Mouse (Mus musculus): ENCODE data around the gene Fam155a.
"Not testable (repeated sequence)": the region's sequence is repeated elsewhere in the genome, so short reads cannot be mapped to it uniquely, and the experiment has no call there.

The Fam155a gene

DNA sequence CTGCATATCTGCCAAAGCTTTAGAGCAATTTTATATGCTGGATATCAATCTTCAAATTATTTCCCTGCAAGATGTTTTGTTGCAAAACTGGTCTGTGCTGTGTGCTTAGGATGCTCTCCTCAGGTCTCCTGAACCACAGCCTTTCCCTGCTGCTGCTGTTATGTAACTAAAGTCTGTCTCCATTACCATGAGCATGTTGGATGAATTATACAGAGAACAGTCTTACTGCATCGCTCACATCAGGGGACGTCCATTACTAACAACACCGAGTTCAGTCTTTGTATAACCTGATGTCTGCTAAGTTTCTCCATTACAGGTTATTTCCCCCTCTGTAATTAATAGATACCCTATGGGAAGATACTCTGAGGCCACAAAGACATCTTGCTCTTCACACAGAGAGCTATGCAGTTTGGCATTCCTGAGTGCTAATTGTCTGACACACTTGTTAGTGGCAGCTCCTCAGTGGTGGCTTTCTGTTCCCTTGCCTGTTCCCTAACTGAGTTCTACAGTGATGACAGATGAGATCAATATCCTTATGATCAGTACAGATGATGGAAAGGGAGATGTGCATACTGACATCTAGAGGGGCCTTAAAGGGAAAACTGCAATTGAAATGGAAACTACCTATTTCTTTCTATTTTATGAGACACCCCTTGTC, 372.2 kb downstream of the Fam155a start:
- no peak for DNase-seq (ENCODE audit: low read depth)

DNA sequence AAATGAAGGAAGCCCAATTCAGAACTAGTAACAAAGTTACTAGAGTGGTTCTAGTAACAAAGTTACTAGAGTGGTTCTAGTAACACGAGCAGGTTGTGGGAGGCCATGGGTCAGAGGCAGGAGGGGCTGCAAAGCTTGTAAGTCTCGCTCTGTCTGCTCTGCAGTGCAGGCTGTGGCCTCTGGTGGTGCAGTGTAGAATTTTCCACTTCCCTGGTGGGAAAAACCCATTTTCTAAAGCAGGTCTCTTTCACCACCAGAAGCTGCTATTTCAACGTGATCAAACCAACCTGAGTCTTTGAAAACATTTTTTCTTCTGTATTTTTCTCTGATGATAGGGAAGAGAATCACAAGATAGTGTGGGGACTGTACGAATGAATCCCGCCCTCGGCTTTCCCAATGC, 372.9 kb downstream of the Fam155a start:
- no peak for DNase-seq (ENCODE audit: low read depth)

DNA sequence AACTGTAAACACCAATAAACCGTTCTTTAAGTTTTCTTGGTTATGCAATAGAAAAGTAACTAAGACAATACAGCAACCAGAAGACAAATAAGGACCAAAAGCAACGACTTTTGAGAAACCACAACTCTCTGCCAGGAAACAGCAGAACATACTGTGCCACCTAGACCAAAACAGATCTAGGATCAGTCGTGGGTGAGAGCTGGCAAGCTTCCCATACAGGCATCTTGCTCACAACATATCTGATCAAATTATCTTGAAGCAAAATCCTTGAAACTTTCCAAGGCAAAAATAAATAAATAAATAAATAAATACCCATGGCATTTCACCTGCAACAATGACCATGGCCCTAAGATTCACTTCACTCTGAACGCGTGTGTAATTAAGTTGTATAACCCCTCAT, 376.3 kb downstream of the Fam155a start:
- DNase-seq (ENCODE audit: low read depth): no peak

DNA sequence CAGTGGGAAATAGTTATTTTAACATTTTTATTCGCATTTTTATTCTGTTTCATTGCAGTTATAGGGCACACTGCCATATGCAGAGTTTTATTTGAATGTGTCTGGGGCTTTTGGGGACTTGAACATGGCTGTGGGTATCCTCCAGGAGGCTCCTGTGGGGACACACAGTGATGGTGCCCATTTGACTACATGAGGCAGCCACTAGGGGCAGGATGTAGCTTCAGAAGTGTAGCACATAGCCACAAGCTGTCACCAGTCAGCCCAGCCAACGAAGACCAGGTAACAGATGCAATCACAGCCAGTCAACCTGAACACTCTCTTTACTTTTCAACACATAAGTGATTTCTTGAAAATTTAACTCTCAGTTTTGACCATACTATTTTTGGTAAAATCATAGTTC, 377.7 kb downstream of the Fam155a start:
- no peak for DNase-seq (ENCODE audit: low read depth)

DNA sequence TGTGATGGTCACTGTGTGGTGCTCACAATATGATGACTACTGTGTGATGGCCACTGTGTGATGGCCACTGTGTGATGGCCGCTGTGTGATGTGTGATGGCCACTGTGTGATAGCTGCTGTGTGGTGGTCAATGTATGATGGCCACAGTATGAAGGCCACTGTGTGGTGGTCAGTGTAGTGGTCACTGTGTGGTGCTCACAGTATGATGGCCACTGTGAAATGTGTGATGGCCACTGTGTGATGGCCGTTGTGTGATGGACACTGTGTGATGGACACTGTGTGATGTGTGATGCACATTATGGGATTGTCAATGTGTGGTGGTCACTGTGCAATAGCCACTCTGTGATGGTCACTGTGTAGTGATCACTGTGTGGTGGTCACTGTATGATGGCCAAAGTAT, 380.7 kb downstream of the Fam155a start:
- not testable (repeated sequence) for DNase-seq (ENCODE audit: low read depth)

DNA sequence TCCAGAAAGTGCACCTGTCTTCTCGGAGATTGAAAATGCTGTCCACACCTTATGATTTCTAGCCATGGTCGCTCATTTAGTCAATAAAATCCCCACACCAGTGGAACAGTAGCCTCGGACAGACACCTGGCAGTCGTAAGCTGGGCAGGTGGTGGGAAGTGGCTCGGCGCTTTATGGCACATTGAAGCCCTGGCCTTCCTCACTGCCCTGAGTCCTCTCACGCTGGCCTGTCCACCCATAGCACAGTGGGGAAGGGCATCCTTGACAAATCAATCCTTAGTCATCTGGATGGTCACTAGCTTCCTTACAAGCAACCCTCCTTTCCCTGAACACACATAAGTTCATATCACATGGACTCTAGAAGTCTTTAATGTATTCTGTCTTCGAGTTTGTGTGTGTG, 401.8 kb downstream of the Fam155a start:
- no peak for DNase-seq (ENCODE audit: low read depth)

DNA sequence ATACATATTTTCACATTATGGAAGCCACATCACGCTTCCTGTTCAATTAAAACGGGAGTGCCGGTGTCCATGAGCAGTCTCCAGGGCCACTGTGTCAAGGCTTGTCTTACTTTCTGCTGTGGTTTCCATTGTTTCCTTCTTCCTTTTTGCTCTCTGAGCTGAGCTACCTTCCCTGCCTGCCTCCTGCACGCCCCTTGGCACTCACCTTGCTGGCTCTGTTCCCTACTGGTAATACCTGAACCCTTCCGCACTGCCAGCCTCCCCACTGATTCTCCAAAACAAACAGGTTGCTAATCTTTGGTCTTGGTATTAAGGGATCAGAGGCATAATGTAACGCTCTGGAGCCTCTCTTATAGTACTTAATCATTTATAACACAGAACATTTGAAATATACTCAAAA, 403.2 kb downstream of the Fam155a start:
- no peak for DNase-seq (ENCODE audit: low read depth)

DNA sequence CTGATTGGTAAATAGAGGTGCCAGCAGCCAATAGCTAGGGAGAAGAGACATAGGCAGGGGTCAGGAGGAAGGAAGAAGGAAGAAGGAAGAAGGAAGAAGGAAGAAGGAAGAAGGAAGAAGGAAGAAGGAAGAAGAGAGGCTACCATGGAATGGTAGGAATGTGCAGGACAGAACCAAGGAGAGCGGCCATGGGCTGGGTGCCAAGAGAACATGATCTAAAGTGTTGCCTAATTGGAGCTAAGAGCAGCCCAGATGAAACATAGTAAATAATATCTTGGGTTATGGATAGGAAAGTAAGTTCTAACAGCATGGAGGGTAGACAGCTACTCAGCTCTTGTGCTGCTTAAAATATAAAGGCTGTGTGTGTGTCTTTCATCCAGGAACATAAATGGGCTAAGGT, 405.6 kb downstream of the Fam155a start:
- no peak for DNase-seq (ENCODE audit: low read depth)

DNA sequence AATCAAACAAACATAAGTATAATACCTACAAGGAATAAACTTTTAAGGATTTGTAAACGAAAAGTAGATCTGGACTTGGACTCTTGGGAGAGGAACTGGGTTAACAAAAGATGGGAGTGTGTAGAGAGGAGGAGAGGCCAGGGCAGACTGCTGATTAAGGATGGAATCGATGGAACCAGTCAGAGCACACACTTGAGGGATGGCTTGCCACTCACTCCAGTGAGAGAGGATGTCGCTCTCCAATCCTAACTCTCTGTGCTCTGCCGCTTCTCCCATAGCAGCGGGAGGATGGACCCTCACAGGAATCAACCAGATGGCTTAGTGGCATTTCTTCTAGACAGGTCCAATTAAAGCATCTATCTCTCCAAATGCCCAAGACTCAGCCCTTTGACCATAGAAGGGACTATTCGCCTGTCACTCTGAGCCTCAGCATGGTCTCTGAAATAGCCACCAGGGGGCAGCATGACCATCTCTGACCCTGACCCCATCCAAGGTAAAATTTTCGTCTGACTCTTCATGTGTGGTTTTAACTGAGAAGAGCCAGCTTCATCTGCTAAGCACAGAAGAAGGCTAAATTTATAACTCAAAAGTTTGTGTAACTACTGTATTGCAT, 422.3 kb downstream of the Fam155a start:
- DNase-seq (ENCODE audit: low read depth): no peak

DNA sequence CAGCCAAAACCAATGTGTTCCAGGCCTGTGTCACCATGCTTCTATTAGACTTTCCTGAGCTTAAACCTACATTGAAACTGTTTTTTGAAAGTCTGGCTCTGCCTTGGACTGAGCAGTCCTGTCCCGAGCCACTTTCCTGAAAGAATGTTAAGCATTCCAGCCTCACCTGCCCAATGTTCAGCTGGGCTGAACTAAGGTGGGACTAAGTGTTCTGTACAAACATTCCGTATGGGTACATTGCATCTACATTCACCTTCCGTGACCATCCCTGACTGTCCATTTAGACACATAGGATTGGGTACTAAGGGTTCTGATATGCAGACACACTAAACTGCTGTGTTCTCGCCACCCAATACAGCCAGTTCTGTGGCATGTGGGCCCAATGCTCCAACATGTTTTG, 423.8 kb downstream of the Fam155a start:
- DNase-seq (ENCODE audit: low read depth): no peak

DNA sequence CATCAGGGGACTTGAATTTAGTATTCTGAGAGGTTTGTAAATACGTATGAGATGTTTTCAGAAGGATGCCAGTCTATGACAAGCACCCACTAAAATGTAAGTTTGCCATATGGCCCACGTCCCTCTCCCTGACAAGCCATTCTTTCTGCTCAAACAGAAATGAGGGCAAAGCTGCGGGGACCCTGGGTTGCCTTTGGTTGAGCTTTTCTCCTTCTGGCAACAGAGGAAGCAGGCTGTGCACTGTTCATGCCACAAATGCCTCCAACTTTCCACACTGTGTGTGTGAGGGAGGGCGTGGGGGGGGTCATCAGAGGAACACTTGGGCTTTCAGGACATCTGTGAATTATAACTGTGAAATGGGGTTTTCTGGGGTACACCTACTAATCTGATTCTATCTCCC, 426.8 kb downstream of the Fam155a start:
- DNase-seq (ENCODE audit: low read depth): no peak

DNA sequence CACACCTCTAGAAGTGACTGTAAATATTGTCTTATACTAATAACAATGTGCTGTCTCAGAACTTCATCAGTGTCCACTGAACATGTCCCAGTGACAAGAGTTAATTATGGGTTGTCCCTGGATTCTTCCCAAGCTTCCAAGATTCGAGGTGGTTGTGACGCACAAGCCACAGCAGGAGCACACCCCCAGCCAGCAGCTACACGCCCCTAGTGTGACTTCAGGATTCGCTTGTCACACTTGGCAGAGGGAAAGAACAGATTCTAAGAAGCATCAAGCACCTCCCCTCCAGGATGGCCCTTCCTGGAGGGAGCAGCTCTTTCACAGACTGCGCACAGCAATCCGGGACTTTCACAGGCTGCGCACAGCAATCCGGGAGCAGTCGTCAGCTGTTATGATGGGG, 428.0 kb downstream of the Fam155a start:
- no peak for DNase-seq (ENCODE audit: low read depth)

DNA sequence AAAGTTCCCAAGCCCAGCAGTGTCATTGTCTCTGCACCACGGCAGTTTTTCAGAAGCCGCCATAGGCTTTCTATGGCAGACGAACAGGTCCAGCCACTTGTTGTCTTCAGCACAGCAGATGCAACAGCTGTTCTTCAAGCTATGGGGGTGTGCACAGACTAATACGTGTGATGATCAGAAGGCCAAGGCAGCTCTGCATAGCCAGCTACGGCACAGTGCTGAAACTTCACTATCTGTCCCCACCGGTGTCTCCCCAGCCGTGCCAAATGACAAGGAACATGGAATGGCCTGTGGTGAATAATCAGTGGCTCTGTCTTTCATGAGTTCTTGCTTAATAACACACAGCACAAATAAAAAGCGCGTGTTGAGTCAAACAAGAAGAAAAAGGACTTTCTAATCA, 428.4 kb downstream of the Fam155a start:
- no peak for DNase-seq (ENCODE audit: low read depth)

DNA sequence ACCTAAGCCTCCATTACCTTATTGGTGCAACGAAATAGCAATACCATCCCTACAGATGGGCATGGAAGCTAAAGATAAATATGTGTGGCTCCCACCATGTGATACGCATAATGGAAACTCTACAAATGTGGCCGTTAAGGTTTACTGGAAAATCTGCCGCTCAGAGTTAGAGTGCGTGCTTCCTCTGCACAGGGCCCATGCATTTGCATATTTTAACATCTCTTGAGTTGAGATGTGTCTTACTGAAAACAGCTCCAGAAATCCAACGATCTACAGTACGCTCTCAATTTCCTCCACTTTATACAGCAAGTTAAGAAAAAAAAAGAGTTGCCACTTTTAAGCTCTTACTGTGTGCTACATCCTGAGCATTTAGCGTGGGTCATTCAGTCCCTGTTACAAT, 433.1 kb downstream of the Fam155a start:
- no peak for DNase-seq (ENCODE audit: low read depth)

DNA sequence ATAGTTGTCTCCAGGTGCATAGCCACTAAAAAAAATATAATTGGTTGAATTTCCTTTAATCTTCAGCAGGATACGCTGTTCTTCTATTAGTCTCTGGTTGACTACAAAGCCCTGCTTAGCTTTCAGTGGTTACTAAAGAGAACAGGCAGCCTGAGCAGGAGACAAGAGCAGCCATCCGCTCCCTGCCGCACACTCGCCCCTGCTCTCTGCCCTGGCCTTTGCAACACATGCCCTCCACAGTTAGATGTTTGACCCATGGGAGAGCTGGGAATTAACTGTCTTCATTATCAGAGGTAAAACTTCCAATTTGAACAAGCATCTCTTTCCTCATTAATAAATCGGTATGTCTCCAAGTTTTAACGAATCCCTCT, 435.0 kb downstream of the Fam155a start:
- no peak for DNase-seq (ENCODE audit: low read depth)

DNA sequence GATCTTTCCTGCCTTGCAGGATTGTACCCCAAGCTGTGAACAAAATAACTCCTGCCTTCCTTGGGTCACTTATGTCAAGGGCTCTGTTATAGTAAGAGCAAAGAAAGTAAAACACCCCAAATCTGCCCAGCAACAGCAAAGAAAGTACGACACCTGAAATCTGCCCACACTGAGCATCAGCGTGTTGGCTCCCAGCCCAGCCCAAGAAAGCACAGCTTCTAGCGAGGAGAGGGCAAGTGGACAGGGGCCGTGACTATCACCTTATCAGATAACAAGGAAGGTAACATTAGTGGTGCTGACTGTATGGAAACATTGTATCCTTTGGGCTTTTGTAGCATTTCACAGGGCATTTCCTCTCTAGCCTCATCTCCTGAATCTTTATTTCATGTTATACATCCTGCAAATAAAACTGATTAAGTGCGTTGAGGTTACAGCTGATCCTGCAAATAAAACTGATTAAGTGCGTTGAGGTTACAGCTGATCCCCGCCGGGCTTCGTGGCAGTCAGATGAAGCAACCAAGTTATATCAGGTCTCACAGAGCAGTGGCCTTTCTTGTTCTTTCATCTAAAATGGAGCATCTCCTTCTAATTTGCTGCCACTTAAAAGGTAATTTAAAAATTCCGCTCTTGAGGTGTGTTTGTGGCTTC, 435.6 kb downstream of the Fam155a start:
- DNase-seq (ENCODE audit: low read depth): no peak

DNA sequence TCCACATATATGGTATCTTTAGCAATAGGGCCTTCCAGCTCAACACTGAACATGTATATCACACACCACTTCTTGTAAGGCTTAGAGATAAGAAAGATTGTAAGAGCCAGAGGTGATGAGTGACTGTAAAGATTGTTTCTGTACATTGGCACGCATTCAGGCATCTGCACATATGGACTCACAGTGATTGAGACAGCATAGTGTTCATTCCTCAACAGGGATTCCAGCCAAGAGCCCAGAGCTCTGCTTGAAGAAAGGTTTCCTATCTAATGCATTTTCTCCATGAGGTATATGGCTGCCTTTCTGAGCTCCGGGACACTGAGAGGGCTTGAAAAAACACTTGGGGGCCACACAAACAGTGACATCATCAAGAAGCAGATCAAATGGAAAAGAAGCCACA, 438.2 kb downstream of the Fam155a start:
- no peak for DNase-seq (ENCODE audit: low read depth)

DNA sequence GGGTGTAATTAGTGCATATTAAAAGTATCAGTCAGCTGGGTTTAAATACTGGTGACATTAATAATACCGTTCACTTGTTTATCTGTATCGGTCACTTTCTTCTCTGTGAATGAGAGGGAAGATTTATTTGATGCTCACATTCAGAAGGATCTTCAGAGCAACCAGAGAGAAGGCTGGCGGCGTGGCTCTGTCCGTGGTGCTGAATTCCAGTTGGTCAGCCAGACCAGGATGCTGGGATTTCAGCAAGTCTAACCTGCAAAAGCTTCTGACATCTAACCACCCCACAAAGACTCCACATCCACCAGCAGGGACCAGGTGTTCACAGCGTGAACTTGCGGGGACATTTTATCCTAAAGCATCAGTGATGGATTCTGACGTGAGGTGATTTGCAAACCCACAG, 461.5 kb downstream of the Fam155a start:
- DNase-seq (ENCODE audit: low read depth): no peak

DNA sequence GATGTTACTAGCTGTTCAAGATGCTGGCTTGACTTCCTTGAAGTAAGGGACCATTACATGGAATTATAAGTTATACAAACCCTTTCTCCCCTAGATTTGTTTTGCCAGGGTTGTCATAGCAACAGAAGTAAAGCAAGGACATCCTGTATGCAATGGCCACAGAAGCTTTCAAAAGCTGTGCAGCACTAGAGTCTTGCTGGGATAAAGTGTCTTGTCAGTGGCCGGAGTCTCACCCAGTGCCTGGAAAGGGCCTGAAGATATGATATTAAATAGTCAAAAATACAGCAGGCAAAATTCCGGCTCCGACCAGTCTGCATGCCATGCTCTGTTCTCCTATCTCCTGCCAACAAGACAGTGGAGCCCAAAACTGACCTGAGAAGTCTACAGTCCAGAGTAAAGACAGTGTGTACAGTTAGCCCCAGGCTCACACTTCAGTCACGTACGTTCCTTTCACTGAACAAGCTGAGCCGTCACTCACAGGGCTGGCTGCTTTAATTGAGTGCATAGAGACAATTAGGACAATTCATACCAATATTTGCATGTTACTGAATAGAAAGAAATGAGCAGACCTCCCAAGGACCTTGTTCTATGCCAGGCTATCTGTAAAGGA, 467.3 kb downstream of the Fam155a start:
- DNase-seq (ENCODE audit: low read depth): no peak

DNA sequence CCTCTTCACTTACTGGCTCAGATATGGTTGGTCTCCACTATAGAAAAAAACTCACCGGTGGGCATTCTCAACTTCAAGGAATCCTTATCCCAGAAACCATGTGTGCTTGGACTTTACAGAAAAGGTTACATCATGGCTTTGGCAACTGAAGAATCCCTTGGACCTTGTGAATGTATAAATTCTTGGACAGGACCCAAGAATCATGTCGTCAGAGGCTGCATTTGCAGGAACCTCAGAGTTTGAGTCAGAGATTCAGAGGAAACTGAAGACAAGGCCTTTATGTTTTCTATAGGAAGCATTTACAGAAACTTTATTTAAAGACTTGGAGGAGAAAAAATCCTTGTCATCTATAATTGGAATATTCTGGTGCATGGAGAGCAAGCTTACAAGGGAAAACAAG, 475.9 kb downstream of the Fam155a start:
- no peak for DNase-seq (ENCODE audit: low read depth)

DNA sequence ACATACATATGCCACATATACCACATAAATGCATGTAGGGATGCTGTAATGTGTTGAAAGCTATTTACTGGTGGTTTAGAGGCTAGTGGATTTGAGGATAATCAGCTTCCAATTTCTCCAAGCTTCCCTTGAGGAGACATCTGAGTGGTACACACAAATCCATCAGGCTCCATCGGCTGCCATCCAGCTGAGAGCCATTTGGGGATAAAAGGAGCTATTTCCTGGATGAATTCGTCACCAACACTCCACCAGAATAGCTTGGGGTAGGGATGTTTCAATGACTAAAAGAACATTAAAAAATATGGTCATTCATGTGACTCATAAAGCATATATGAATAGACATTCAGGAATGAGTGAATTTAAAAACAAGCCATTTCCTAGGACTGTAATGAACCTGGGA, 478.4 kb downstream of the Fam155a start:
- DNase-seq (ENCODE audit: low read depth): no peak

DNA sequence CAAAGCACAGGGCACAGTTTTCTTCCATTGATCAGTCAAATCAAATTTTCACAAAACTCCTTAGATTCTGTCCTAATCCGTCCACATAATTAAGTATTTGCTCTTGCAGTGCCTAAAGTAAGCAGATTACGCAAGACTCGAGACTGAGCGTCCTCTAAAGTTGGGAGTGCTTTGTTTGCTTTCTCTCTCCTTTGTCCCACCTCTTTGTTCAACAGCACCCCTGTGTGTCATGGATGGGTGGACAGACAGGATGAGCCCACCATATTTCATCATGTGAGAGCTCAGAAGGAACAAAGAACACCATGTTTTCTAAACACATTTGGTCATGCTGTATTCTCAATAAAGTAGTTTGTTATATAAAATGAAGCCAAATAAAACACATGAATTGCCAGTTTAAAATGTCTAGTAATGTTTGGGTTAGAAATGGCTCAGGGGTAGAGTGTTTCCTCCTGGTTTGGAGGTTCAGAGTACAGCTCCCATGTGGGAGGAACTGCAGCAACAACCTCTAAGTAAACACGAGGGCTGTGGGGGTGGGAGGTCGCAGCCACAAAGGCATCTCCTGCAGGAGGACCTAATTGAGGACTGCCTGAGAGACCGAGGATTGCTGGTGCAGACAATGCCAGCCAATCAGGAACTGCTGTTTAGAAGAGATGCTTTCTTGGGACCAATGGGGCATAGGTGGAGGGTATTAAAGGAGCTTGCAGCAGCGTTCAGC, 482.8 kb downstream of the Fam155a start:
- DNase-seq (ENCODE audit: low read depth): no peak

DNA sequence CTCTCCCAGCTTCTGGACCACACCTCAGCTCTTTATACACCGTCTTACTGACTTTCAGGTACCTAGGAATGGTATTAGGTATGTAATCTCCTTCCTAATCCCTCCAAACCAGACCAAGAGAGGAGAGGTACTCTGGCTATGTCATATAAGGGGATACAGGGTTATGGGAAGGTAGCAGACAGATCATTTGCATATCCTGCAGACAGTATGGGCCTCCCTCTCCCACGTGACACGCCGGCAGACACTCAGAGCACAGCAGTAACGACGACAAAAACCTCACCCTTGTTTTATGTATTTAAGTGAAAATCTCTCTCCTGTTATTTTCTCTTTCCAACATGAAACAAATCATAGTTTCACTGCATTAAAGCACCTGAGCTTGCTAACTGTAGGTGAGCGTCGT, 496.8 kb downstream of the Fam155a start:
- DNase-seq (ENCODE audit: low read depth): no peak

Measured in naive thymus-derived CD4-positive, alpha-beta T cell, adult 2 months (primary cell).